Mouse (Mus musculus) heart, postnatal 10 days (tissue): ENCODE data around the gene Aqp2. TPM values are rescaled to one million over a fixed set of nuclear protein-coding genes. Genes with fewer than 3 reads are reported as not detected.

ENCODE experiments used
- DNase-seq, 2 experiments: peaks; one replicate each; pipeline ENCODE4 v3.0.0; 2021
- intact Hi-C: fragments of 180-260 bp; cut with DNase I; formaldehyde crosslinking; loops from one replicate; pipeline ENCODE4 v1.15.1; 2025
- total RNA-seq, 2 experiments: library from RNA; stranded (reverse); gene quantifications; 2 replicates each; pipeline ENCODE4 v1.2.3; 2021

The Aqp2 gene
- total RNA-seq, 2 experiments from 2014 or later = not detected

DNA sequence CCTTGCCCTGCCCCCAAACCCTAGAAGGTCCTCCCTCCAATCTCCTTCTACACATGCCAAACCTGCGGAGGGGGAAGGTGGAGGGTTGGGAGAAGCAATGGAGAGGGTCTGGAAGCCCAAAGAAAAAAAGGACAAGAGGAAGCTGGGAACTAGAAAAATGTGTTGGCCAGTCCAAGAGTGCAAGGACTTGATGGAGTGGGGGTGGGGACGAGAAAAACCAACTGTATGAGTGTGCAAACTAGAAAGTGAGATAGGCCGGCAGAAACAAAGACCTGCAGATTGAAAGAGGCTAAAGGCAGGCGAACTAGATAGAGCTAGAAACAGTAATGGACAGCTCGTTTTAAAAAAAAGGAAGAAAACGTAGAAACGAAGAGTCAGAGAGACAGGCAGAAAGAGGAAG, 10.8 kb downstream of the Aqp2 start:
- no peak for DNase-seq
- intact Hi-C loops = no loop called here

- intact Hi-C loops = no loop called here
- no peak for DNase-seq
Measured at GRCm38 (mm10) chr15:99590429-99591084, 11.7 kb downstream of the Aqp2 start, which contains the start of gene Aqp5. Aqp5 (plus strand) TSS chr15:99590782.

DNA sequence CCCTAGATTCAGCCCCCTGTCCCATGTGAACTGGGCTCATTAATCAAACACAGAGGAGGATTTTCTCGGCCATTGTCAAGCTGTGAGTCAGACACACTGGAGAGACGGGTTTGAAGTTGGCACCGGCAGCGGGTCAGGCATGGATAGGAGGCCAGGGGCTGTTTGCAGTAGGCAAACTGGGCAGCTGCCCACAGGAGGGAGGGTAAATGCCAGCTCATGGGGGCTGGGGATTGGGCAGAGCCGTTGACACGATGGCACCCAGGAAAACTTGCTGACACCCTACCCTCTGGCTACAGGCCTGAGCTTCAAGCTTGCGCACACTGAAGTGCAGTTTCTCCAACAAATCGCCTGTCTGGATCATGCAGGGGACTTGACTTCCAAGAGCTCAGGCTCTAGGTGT, 13.3 kb downstream of the Aqp2 start:
- no peak for DNase-seq

GRCm38 (mm10) chr15:99592877-99593276, 14.0 kb downstream of the Aqp2 start:
- intact Hi-C loops = no loop called here
- DNase-seq = no peak

More for the DNA sequence above, 13.3 kb downstream of the Aqp2 start:
- intact Hi-C loops = no loop called here

DNA sequence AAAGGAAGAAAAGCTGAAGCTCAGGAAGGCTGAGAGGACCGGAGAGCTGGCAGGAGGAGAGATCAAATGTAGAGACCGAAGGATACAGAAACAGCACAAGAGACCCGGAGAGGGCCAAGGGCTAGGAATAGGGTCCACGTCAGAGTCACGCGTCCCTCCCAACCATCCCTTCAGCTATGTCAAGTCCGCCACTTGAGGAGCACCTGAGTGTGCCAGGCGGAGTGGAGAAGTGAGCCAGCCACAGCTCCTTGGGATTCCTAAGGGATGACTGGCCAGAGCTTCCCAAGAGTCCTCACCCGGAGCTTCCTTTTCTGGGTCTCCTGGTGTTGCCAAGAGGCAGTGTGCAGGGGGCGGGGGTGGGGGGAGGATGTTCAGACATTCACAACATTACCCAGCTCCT, 16.1 kb downstream of the Aqp2 start:
- no peak for DNase-seq
- intact Hi-C loops = no loop called here

DNA sequence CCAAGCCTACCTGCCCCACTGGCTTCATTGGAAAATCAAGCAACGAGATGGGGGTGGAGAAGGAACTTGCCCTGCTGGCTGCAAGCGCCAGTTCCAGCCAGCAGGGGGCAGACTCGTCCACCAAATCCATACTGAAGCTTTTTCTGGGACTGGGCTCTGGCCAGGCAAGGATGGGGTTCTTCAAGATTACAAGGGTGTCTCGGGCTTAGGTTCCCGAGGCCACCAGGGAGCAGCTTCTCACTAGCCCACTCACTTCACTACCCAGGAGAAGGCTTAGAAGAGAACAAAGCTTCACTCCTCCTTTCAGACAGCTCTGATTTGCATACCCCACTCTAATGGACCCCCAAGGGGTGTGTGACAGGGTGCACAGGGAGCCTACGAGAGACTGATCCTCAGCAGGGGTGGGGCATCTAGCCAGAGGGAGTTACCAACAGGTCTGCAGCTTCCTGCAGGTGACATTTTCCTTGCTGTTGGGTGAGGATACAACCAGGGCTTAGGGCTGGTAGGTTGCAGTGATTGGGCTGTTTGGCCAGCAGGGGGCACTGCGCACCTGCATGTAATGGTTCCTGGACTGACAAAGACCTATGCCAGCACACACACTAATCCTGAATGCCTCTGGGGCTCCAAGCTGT, 17.3 kb downstream of the Aqp2 start:
- DNase-seq = peak; percentile 87 to 92
- intact Hi-C loops = loop anchor here (1.0 to 2.0 kb wide), 5 partner anchors 73 to 313 kb away; no protein-coding TSS in a partner anchor

- DNase-seq = no peak
- intact Hi-C loops = loop anchor here (1.0 to 2.0 kb wide), 5 partner anchors 72 to 312 kb away; no protein-coding TSS in a partner anchor
Measured at GRCm38 (mm10) chr15:99596841-99597240, 18.0 kb downstream of the Aqp2 start.

GRCm38 (mm10) chr15:99597596-99597995, 18.7 kb downstream of the Aqp2 start:
- no peak for DNase-seq

GRCm38 (mm10) chr15:99599245-99600070, 20.6 kb downstream of the Aqp2 start:
- no peak for DNase-seq
- intact Hi-C loops = no loop called here

More at GRCm38 (mm10) chr15:99597596-99597995, 18.7 kb downstream of the Aqp2 start:
- intact Hi-C loops = loop anchor here (2.0 kb wide), 3 partner anchors 101 to 311 kb away; no protein-coding TSS in a partner anchor

- intact Hi-C loops = no loop called here
- DNase-seq = no peak
Measured at GRCm38 (mm10) chr15:99600986-99601822, 22.3 kb downstream of the Aqp2 start, which contains the start of gene Aqp6. Aqp6 (plus strand) TSS chr15:99601400.

- intact Hi-C loops = no loop called here
- DNase-seq = no peak
Measured at GRCm38 (mm10) chr15:99601823-99602120, 22.9 kb downstream of the Aqp2 start.

DNA sequence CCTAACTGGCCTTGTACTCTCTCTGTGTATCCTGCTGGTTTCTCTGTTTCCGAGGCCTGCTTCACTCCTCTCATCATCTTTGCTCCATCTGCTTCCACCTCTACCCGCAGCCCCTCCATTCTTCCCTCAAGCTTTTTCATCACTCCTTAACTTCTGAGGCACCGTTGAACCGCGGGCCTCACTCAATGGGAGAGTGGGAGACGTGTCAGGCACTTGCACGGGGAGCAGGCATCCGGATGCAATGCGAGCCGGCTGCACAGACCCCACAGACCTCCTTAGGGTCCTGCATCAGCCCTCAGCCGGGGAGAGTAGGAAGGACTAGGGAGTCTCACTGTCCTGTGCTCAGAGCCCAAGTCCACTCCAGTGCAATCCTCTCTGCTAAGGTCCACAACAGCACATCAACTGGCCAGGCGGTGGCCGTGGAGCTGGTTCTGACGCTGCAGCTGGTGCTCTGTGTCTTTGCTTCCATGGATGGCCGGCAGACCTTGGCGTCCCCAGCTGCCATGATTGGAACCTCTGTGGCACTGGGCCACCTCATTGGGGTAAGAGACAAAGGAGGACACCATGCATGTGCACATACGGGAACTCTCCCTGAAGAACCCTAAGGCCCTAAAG, 23.5 kb downstream of the Aqp2 start:
- intact Hi-C loops = no loop called here

DNA sequence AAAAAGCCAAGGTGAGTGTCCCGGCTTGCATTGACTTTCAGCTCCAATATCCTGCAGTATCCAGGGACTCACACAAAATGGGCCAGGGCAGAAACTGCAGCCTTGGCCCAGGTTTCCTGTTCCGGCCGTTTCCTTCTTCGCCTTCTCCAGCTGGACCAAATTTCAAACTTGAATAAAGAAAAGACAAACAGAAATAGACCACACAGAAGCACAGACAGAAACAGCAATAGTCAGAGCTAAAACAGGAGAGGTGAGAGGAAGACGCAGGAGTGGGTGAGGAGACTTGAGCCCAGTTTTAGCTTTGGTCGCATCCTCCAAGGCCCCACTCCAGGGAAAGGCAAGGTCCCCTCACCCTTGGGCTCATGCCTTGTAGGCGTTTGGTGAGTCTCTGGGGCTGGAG, 24.4 kb downstream of the Aqp2 start:
- intact Hi-C loops = no loop called here
- DNase-seq = no peak

More for the DNA sequence above, 23.5 kb downstream of the Aqp2 start:
- no peak for DNase-seq

- no peak for DNase-seq
- intact Hi-C loops = no loop called here
Measured at GRCm38 (mm10) chr15:99605595-99605994, 26.7 kb downstream of the Aqp2 start.

GRCm38 (mm10) chr15:99606515-99606914, 27.7 kb downstream of the Aqp2 start:
- DNase-seq = peak in 1 of 2 experiments; percentile 24
- intact Hi-C loops = no loop called here

GRCm38 (mm10) chr15:99607388-99608113, 28.7 kb downstream of the Aqp2 start:
- intact Hi-C loops = no loop called here
- DNase-seq = no peak

DNA sequence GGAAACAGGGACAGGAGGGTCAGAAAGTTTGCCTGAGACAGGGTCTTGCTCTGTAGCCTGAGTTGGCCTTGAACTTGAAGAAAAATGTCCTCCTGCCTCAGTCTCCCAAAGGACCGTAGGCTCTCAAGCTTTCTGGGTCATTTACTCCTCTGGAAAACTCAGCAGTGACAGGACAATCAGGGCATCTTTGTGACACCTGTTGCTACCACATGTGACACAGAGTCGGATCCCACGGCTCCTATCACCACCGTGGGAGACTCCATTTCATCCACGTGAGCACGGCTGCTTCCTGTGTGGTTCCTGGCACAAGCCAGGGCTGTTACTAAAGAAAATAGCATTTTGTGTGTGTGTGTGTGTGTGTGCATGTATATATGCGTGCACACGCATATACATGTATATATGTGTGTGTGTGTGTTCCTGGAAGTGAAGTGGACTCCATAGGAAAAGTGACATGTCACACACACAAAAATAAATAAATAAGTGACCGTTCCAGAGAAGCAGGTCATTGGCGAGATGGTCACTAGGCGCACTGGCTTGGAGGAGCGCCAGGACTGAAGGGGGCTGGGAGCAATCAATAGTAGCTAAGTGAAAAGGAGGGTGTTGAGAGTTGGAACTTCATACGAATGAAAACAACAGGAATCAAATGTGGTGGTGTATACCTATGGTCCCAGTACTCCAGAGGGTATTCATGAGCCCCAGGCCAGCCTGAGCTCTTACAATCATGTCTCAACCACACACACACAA, 29.7 kb downstream of the Aqp2 start:
- no peak for DNase-seq
- intact Hi-C loops = no loop called here

DNA sequence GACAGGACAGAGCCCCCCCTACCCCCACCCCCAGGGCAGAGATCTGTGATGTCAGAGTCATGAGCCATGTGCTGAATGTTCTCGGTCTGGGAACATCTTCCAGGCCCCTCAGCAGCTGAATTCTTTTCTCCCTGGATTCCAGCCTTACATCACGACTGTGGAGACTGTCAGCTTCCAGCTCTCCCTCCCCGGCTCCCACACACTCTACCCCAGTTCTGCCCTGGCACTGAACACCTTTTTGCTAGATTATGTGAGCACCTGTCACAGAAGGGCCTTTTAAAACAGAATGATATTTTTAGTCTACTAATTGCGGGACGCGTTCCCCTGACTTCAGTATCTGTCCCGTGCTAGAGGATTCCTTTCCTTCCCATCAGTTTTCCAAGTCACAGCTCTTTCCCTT, 32.7 kb downstream of the Aqp2 start:
- intact Hi-C loops = no loop called here

GRCm38 (mm10) chr15:99614273-99614672, 35.4 kb downstream of the Aqp2 start:
- no peak for DNase-seq
- intact Hi-C loops = no loop called here

More for the DNA sequence above, 32.7 kb downstream of the Aqp2 start:
- no peak for DNase-seq
